Mouse (Mus musculus): Measurements from ENCODE around the gene Gm42957. TPM values are rescaled to one million over a fixed set of nuclear protein-coding genes. Genes with fewer than 3 reads are reported as not detected.
"Not testable (repeated sequence)": the region's sequence is repeated elsewhere in the genome, so short reads cannot be mapped to it uniquely, and the experiment has no call there.

Gm42957 gene
- total RNA-seq, 2 experiments from 2014 or later = 0.20 TPM; not detected in 1

DNA sequence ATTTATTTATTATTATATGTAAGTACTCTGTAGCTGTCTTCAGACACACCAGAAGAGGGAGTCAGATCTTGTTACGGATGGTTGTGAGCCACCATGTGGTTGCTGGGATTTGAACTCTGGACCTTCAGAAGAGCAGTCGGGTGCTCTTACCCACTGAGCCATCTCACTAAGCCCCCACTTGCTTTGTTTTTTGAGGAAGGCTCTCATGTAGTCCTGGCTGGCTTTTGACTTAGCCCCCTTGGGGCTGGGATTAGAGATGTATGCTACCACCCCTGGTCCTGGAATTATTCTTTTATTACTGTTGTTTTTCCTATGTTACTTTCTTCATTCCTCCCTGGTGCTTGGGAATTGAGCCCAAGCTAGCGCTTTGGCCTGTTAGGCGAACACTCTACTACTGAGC, 29.3 kb upstream of the Gm42957 start:
- intact Hi-C loops (cut with DNase I); DNase-seq: not testable (repeated sequence)

GRCm38 (mm10) chr3:96606618-96607017, 28.7 kb upstream of the Gm42957 start:
- intact Hi-C loops (cut with DNase I) = no loop called here
- DNase-seq = no peak

- no peak for DNase-seq
- intact Hi-C loops (cut with DNase I) = no loop called here
These were observed 17.3 kb upstream of the Gm42957 start for GRCm38 (mm10) chr3:96617941-96618340.

GRCm38 (mm10) chr3:96623201-96623600, 12.1 kb upstream of the Gm42957 start:
- no peak for DNase-seq
- intact Hi-C loops (cut with DNase I) = no loop called here

- DNase-seq = peak; percentile 93 to 95
- intact Hi-C loops (cut with DNase I) = no loop called here
These were observed 5.3 kb upstream of the Gm42957 start, which contains the start of gene Rbm8a for GRCm38 (mm10) chr3:96629729-96630600. Gene Rbm8a, plus strand, starts transcription at chr3:96629933.

GRCm38 (mm10) chr3:96632058-96632457, 3.2 kb upstream of the Gm42957 start:
- no peak for DNase-seq
- intact Hi-C loops (cut with DNase I) = no loop called here

- intact Hi-C loops (cut with DNase I) = no loop called here
- DNase-seq = no peak
These were observed 1.3 kb upstream of the Gm42957 start for GRCm38 (mm10) chr3:96634015-96634414.

GRCm38 (mm10) chr3:96635906-96636305, 632 bp downstream of the Gm42957 start:
- intact Hi-C loops (cut with DNase I) = loop anchor here (2.0 to 5.0 kb wide), 3 partner anchors 39 to 89 kb away; partner anchors contain the start of gene Ankrd34a
- no peak for DNase-seq

GRCm38 (mm10) chr3:96636448-96636847, 1.2 kb downstream of the Gm42957 start:
- no peak for DNase-seq
- intact Hi-C loops (cut with DNase I) = loop anchor here (2.0 to 5.0 kb wide), 3 partner anchors 39 to 90 kb away; partner anchors contain the start of gene Ankrd34a

GRCm38 (mm10) chr3:96639219-96639618, 3.9 kb downstream of the Gm42957 start:
- intact Hi-C loops (cut with DNase I) = loop anchor here (5.0 kb wide), 2 partner anchors 42 to 57 kb away; partner anchors contain the start of gene Ankrd34a
- DNase-seq = peak; percentile 48 to 51

DNA sequence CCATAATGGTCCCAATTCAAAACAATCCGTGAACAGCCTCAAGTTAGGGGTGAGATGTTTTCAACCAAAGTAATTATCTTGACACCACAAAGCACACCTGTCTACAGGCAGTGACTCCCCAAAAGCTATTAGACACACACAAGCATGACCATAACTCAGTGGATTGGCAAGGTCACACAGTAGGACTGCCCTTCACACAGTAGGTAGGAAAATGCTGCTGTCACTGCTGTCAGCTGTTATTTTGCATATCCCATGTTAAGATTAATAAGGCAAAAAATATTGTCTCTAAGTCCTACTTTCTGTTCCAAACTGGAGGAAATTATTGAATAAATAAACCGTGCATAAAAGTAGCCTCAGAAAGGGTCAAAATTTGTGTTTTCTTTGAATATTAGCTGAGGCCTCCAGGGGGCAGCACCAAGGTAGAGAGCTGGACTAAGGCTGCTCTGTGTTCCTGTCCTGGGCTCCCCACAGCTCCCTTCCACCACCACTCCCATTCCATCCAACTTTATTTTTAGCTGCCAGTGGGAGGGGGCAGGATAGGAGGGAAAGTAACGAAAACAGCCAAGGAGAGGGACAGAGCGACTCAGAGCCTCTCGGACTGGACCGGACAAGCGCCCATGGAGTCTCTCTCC, 9.9 kb downstream of the Gm42957 start, which contains the start of gene Itga10:
Itga10 (plus strand) TSS at position 567 of the 632 bp plus-strand sequence.
- DNase-seq = peak; percentile 28 to 44
- intact Hi-C loops (cut with DNase I) = no loop called here

GRCm38 (mm10) chr3:96647365-96647764, 12.1 kb downstream of the Gm42957 start:
- no peak for DNase-seq
- intact Hi-C loops (cut with DNase I) = no loop called here

- intact Hi-C loops (cut with DNase I) = loop anchor here (1.0 kb wide), 1 partner anchor 30 kb away; no protein-coding TSS in a partner anchor
These were observed 25.6 kb downstream of the Gm42957 start for GRCm38 (mm10) chr3:96660901-96661300.

DNA sequence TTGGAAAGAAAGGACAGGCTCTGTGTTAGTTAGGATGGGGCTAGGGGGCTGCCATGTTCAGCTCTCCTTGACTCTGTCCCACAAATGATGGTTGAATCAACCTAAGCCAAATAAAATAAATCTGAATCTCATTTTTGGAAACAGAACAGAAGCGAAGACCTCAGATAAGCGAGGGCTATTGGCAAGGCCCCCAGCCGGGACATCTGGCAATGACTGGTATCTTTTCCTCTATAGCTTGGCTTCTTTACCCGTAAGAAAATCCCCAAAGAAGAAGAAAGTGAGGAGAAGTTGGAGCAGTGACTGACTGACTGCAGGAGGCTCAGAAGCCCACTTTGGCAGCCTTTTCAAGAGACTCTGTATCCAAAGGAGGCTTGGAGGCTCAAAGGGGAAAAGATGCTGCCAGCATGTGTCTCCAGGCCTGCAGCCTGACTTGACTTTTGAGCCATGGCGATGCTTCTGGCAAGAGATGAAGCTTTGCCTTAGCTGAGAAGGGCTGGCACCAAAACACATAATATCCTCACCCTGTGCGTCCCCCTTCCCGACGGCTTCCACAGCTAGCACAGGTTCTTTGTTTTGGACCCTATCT, 27.6 kb downstream of the Gm42957 start:
- no peak for DNase-seq
- intact Hi-C loops (cut with DNase I) = no loop called here

More at GRCm38 (mm10) chr3:96660901-96661300, 25.6 kb downstream of the Gm42957 start:
- DNase-seq = no peak

DNA sequence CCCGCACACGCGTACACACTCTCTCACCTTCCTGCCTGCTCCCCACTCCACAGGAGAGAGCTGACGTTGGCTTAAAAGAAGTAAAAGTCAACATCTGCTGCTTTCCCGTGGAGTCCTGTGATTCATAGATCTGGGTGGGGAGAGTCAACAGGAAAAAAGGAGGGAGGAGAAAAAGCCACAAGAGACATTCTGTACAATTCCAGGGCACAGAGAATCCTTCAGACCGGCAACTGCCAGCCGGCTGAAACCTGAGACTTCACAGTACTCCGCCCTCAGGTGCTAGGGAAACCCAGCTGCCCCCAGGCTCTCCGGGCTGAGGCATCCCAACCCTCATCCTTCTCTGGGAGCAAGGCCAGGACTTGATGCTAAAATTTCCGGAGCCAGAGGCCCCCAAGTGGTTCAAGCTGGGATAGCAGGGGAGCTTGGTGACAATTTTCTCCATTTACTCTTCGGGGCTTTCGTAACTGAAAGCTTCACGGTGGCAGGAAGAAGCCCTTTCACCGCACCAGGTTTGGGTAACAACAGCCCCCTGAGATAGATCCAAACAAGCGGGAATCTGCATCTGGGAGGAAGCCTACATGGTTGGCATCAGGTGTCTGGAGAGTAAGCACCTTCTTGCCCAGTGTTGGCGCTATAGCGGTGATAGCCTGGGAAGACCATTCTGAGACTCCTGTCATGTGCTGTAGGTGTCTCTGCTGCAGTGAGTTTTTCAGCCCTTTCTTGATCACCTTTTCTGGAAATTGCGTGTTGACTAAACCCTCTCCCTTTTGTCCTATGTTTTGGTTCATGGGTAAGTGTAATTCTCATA, 28.4 kb downstream of the Gm42957 start:
- intact Hi-C loops (cut with DNase I) = no loop called here
- peak; percentile 80 to 85 for DNase-seq

DNA sequence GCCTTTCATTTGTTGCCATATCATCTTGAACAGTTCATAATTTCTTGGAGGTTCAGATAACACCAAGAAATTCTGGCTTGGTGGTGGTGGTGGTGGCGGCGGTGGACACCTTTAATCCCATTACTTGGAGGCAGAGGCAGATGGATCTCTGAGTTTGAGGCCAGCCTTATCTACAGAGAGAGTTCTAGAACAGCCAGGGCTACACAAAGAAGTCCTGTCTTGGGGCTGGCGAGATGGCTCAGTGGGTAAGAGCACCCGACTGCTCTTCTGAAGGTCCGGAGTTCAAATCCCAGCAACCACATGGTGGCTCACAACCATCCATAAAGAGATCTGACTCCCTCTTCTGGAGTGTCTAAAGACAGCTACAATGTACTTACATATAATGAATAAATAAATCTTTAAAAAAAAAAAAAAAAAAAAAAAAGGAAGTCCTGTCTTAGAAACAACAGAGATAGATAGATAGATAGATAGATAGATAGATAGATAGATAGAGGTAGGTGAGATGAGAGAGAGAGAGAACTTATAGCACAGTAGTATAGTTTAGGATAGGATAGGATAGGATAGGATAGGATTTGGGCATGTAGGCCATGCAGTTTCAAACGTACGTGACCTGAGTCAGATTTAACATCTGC, 30.6 kb downstream of the Gm42957 start:
- intact Hi-C loops (cut with DNase I); DNase-seq: not testable (repeated sequence)

DNA sequence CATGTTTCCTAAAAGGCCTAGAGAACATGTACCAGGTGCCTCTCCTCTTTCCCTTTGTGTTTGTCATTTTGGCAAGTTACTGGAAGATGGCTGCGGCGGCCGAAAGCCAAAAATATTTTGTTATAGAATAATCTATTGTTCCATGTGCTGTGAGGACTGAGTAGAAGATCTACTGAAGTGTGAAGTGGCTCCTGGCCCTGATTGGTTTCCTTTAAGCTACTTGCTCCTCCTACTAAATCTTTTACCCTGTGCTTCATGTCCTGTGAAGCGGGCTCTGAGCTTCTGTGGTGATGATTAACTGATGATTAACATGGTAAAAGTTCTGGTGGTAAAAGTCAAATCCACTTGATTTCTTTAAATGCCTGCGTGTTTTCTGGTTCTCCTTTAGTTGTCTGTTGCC, 31.6 kb downstream of the Gm42957 start:
- no peak for DNase-seq
- intact Hi-C loops (cut with DNase I) = no loop called here

GRCm38 (mm10) chr3:96667316-96667715, 32.0 kb downstream of the Gm42957 start:
- intact Hi-C loops (cut with DNase I) = no loop called here
- DNase-seq = no peak

DNA sequence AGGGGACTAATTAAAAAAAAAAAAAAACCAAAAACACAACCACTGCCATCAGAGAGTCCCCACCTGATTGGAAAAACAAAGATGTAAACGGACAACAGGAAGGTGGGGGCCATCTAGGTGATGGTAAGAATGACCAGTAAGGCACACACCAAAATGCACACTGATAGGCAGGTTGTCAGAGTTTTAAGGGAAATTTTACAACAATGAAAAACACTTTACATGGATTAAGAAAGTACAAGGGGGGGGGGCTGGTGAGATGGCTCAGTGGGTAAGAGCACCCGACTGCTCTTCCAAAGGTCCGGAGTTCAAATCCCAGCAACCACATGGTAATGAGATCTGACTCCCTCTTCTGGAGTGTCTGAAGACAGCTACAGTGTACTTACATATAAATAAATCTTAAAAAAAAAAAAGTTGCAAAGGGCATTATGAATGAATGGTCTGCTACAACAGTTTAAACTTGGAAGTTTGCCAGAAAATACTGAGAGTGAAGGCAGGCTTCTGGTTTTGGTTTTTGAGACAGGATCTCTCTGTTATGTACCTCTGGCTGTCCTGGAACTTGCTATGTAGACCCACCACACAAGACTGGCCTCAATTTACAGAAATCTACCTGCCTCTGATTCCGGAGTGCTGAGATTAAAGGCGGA, 33.3 kb downstream of the Gm42957 start:
- DNase-seq = no peak
- intact Hi-C loops (cut with DNase I) = no loop called here
